Mouse (Mus musculus) E14TG2a.4 (cell line): Measurements from ENCODE around the gene Zmat5.

Experiments used
- CTCF ChIP-seq: conservative IDR thresholded peaks from 2 replicates; pipeline ENCODE4 v1.5.1; 2014; ENCODE audit warnings: low read length
- NANOG ChIP-seq: IDR thresholded peaks from 2 replicates; pipeline ENCODE4 v1.6.1; 2014; ENCODE audit warnings: borderline replicate concordance, low read length, mixed read lengths

DNA sequence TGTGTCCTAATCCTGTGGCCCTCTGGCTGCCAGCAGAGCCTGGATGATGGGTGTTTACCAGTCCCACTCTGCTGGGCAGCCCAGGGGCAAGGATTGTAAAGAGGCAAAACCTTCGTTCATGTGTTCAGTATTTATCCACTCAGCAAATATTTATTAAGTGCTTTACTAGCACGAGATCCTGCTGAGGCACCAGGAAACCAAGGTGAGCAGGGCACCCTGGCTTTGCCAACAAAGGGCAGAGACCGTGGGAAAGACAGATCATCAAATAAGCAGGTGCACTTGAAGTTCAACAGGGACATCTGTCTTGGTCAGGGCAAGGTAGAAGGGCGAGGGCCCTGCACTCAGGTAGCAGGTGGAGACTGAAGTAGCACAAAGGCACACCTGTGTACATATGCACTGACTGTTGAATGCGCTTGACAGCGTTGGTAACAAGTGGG is 29.3 kb upstream of the Zmat5 start:
- TF ChIP-seq CTCF (no peak), NANOG (no peak)
